Mouse (Mus musculus) spleen, adult 2 months (tissue): Measurements from ENCODE around the gene Lysmd4. TPM values are rescaled to one million over a fixed set of nuclear protein-coding genes. Genes with fewer than 3 reads are reported as not detected.

Source experiments
- DNase-seq, 2 experiments: peaks; one replicate each; pipeline versions ENCODE4 v3.0.0 to v3.0.0-alpha.2; 2012 to 2021; ENCODE audit warnings: low spot score in 2 of 2, low read depth in 1 of 2
- H3K27ac ChIP-seq: fragments of 200-500 bp; 2 replicates; pipeline ENCODE4 v1.5.1; 2012; ENCODE audit warnings: low read length, inconsistent platforms; ENCODE audit not compliant: insufficient read depth
- H3K27me3 ChIP-seq: fragments of 200-500 bp; 2 replicates; pipeline ENCODE4 v1.6.1; 2012; ENCODE audit warnings: mild to moderate bottlenecking, moderate library complexity, low read length, inconsistent platforms; ENCODE audit not compliant: control insufficient read depth, insufficient read depth
- H3K36me3 ChIP-seq: fragments of 200-500 bp; 2 replicates; pipeline ENCODE4 v1.6.1; 2012; ENCODE audit warnings: mild to moderate bottlenecking, low read length, inconsistent platforms; ENCODE audit not compliant: control insufficient read depth, insufficient read depth
- H3K4me1 ChIP-seq: fragments of 200-500 bp; 2 replicates; pipeline ENCODE4 v1.6.1; 2011; ENCODE audit warnings: inconsistent platforms; ENCODE audit not compliant: control insufficient read depth, insufficient read depth, insufficient read length
- H3K4me3 ChIP-seq: fragments of 200-500 bp; 2 replicates; pipeline ENCODE4 v1.5.1; 2011; ENCODE audit warnings: mild to moderate bottlenecking, inconsistent platforms; ENCODE audit not compliant: insufficient read depth, insufficient read length; ENCODE audit errors: extremely low read depth
- CTCF ChIP-seq: fragments of 200-500 bp; IDR thresholded peaks from 2 replicates; pipeline ENCODE4 v1.5.1; 2011; ENCODE audit warnings: mild to moderate bottlenecking, inconsistent platforms; ENCODE audit not compliant: insufficient read depth, insufficient read length, insufficient replicate concordance; ENCODE audit errors: extremely low read depth
- POLR2A ChIP-seq: fragments of 200-500 bp; IDR thresholded peaks from 2 replicates; pipeline ENCODE4 v1.6.1; 2011; ENCODE audit warnings: low read depth, low read length, inconsistent platforms
- WGBS: fragments of 180-500 bp; shearing (Covaris S2); methylation state at CpG from one replicate; pipeline ENCODE4 v1.1.7; 2018; 5-methylcytosine and 5-hydroxymethylcytosine counted together
- polyA plus RNA-seq: library from polyadenylated mRNA; depleted of rRNA; stranded (reverse); fragments of >200 nt; gene quantifications from 2 replicates; pipeline ENCODE4 v1.2.3, GENCODE M21; 2012

Gene Lysmd4
- polyA plus RNA-seq, 1 experiment, result 5.2 TPM

DNA sequence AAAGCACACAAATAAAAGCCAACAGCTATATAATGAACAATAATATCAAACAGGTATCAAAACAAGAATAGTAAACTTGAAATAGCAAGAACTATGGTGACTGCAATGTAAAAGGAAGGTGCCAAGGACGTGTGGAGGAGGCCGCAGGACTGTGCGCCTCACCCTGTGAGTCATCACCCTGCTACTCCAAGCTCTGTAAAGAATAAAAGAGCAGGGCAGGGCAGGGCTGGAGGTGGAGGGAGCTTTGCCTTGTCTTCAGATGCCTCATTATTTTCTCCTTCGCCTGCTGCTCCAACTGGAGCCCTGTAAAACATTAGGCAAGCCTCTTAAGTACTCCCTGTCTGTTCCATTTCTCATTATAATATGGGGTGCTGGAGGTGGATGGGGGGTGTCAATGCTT lies 65.1 kb downstream of the Lysmd4 start:
- no peaks in the 10 kb centered on the region for H3K27me3 ChIP-seq
- 82% methylated on average over 4 of the region's 4 CpGs for WGBS
- TF ChIP-seq CTCF, result no peak
- no peak for DNase-seq
- no peak overlapping the region for H3K27ac ChIP-seq
- H3K4me1 ChIP-seq, result no peaks in the 10 kb centered on the region
- no peak overlapping the region for H3K4me3 ChIP-seq
- H3K36me3 ChIP-seq, result 0 out of 2 replicates have a peak, but pooled peaks cover 3% of the 10 kb centered on the region

- H3K36me3 ChIP-seq, result peaks cover 5% of the 10 kb centered on the region; the same call in 1 of the 2 replicates
- DNase-seq, result no peak
- H3K4me3 ChIP-seq, result no peak overlapping the region
- no peak for TF ChIP-seq CTCF
- TF ChIP-seq POLR2A, result no peak
- WGBS, result 83% methylated on average over 1 of the region's 1 CpGs
- H3K4me1 ChIP-seq, result no peaks in the 10 kb centered on the region
- no peak overlapping the region for H3K27ac ChIP-seq
- H3K27me3 ChIP-seq, result no peaks in the 10 kb centered on the region
Observed at GRCm38 (mm10) chr7:67291356-67291755, 69.0 kb downstream of the Lysmd4 start.

GRCm38 (mm10) chr7:67296419-67296818 lies 74.1 kb downstream of the Lysmd4 start:
- WGBS, result 96% methylated on average over 1 of the region's 1 CpGs
- Histone ChIP-seq H3K27ac (no peak overlapping the region), H3K4me3 (no peak overlapping the region), H3K27me3 (no peaks in the 10 kb centered on the region), H3K36me3 (peaks cover 1% of the 10 kb centered on the region; the same call in 1 of the 2 replicates), H3K4me1 (no peaks in the 10 kb centered on the region)
- no peak for DNase-seq
- TF ChIP-seq CTCF (no peak), POLR2A (no peak)

DNA sequence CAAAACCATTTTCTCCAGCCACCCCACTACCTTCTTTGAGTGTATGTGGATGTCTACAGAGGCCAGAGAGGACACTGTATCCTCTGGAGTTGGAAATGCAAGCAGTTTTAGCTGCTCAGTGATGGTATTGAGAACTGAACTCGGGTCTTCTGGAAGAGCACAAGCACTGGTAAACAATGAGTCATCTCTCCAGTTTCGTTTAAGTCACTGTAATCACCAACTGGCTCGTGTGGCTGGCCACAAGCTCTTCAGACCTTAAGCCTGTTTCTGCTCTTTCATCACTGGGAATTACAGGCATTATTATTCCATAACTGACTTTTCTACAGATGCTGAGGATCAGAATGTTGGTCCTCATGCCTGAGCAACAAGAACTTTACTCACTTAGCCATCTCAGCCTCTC lies 82.6 kb downstream of the Lysmd4 start:
- TF ChIP-seq POLR2A (no peak), CTCF (no peak)
- H3K27ac ChIP-seq, result no peak overlapping the region
- H3K4me1 ChIP-seq, result no peaks in the 10 kb centered on the region
- WGBS, result 81% methylated on average over 3 of the region's 3 CpGs
- no peak overlapping the region for H3K4me3 ChIP-seq
- no peak for DNase-seq
- H3K36me3 ChIP-seq, result no peaks in the 10 kb centered on the region
- H3K27me3 ChIP-seq, result no peaks in the 10 kb centered on the region

GRCm38 (mm10) chr7:67307078-67307477 lies 84.7 kb downstream of the Lysmd4 start:
- no peaks in the 10 kb centered on the region for H3K36me3 ChIP-seq
- TF ChIP-seq POLR2A, result no peak
- no peak for TF ChIP-seq CTCF
- DNase-seq, result no peak
- no peaks in the 10 kb centered on the region for H3K4me1 ChIP-seq
- no peak overlapping the region for H3K4me3 ChIP-seq
- 86% methylated on average over 3 of the region's 3 CpGs for WGBS
- no peak overlapping the region for H3K27ac ChIP-seq
- H3K27me3 ChIP-seq, result no peaks in the 10 kb centered on the region

GRCm38 (mm10) chr7:67308102-67308501 lies 85.8 kb downstream of the Lysmd4 start:
- no peak for DNase-seq
- no peak overlapping the region for H3K27ac ChIP-seq
- no peak overlapping the region for H3K4me3 ChIP-seq
- TF ChIP-seq CTCF, result no peak
- no peak for TF ChIP-seq POLR2A
- H3K36me3 ChIP-seq, result no peaks in the 10 kb centered on the region
- 41% methylated on average over 2 of the region's 2 CpGs for WGBS
- H3K4me1 ChIP-seq, result no peaks in the 10 kb centered on the region
- no peaks in the 10 kb centered on the region for H3K27me3 ChIP-seq

- DNase-seq, result no peak
- no peaks in the 10 kb centered on the region for H3K27me3 ChIP-seq
- H3K4me3 ChIP-seq, result no peak overlapping the region
- H3K36me3 ChIP-seq, result no peaks in the 10 kb centered on the region
- TF ChIP-seq CTCF, result no peak
- TF ChIP-seq POLR2A, result no peak
- 86% methylated on average over 2 of the region's 2 CpGs for WGBS
- H3K27ac ChIP-seq, result no peak overlapping the region
- no peaks in the 10 kb centered on the region for H3K4me1 ChIP-seq
Observed at GRCm38 (mm10) chr7:67310151-67310550, 87.8 kb downstream of the Lysmd4 start.
